ENCODE assay signal across 8 mouse cellular contexts in genomic region chr19:26608434-26608812, GRCm38 (mm10). TPM values are rescaled to one million over a fixed set of nuclear protein-coding genes. Genes with fewer than 3 reads are reported as not detected.
A peak's percentile ranks its signal among the peaks of the same experiment; 100 is the strongest.
DNase-seq lines count a peak whose midpoint lies in the region; ATAC-seq and TF ChIP-seq lines count a peak whose summit lies in the region.

No protein-coding gene starts in this region.

- no peak for TF ChIP-seq CTCF in brain, embryonic 14.5 days (IDR thresholded peaks at IDR 0.05; ENCODE audit: borderline replicate concordance, extremely low read depth, insufficient read depth, insufficient read length)

- no peak for TF ChIP-seq POLR2A in brain, embryonic 14.5 days (IDR thresholded peaks at IDR 0.05; ENCODE audit: borderline replicate concordance, extremely low read depth, insufficient read depth, insufficient read length, poor library complexity, severe bottlenecking)

- H3K4me3 ChIP-seq in heart, embryonic 11.5 days (ENCODE audit: low read depth, low read length): peak overlapping the region; percentile 76; the same call in 1 of the 2 replicates
- peak overlapping the region; percentile 82 for H3K4me3 ChIP-seq in hindbrain, embryonic 15.5 days
- no peak overlapping the region for H3K4me3 ChIP-seq in midbrain, embryonic 11.5 days (ENCODE audit: low read depth, low read length)

- no peak for ATAC-seq in heart, embryonic 11.5 days (replicated peaks; ENCODE audit: insufficient number of reproducible peaks, low FRiP score, low TSS enrichment)
- no peak for ATAC-seq in hindbrain, embryonic 15.5 days (ENCODE audit: low FRiP score, low read depth)
- no peak for ATAC-seq in midbrain, embryonic 11.5 days (ENCODE audit: low FRiP score)
- ATAC-seq in erythroid progenitor cell, adult 5-6 weeks (replicated peaks; ENCODE audit: low FRiP score, poor library complexity, severe bottlenecking): no peak

- H3K36me3 ChIP-seq in heart, embryonic 11.5 days (ENCODE audit: control insufficient read depth, insufficient read depth, low read length): no peaks in the 10 kb centered on the region
- H3K36me3 ChIP-seq in hindbrain, embryonic 15.5 days: no peaks in the 10 kb centered on the region
- H3K36me3 ChIP-seq in midbrain, embryonic 11.5 days (ENCODE audit: control insufficient read depth, insufficient read depth, low read length): no peaks in the 10 kb centered on the region

- H3K27ac ChIP-seq in heart, embryonic 11.5 days (ENCODE audit: low read depth, low read length): no peak overlapping the region
- H3K27ac ChIP-seq in hindbrain, embryonic 15.5 days (replicated peaks): no peak overlapping the region
- H3K27ac ChIP-seq in midbrain, embryonic 11.5 days (ENCODE audit: low read depth, low read length): no peak overlapping the region

- DNase-seq in heart, postnatal 14 days: no peak
- peak; percentile 68 for DNase-seq in brain, embryonic 14.5 days (ENCODE audit: low read depth)
- no peak for DNase-seq in midbrain, embryonic 11.5 days (ENCODE audit: low spot score, missing footprints)
- DNase-seq in cerebellum, adult 9-10 months: no peak
- no peak for DNase-seq in adrenal gland, adult 18-20 months (ENCODE audit: low spot score in 2 of 2)

- H3K4me2 ChIP-seq in heart, embryonic 11.5 days: peak overlapping the region; percentile 99
- peak overlapping the region; percentile 97 for H3K4me2 ChIP-seq in hindbrain, embryonic 15.5 days
- peak overlapping the region; percentile 100 for H3K4me2 ChIP-seq in midbrain, embryonic 11.5 days

- WGBS in heart, embryonic 11.5 days (ENCODE audit: insufficient replicate concordance): 20% methylated on average over 7 of the region's 7 CpGs
- 5% methylated on average over 7 of the region's 7 CpGs for WGBS in hindbrain, embryonic 15.5 days
- WGBS in midbrain, embryonic 11.5 days: 3% methylated on average over 7 of the region's 7 CpGs

- no peak overlapping the region for H3K9ac ChIP-seq in heart, embryonic 11.5 days (ENCODE audit: low read depth, low read length)
- 0 out of 2 replicates have a peak overlapping the region, but pooled peaks have one; percentile 2 for H3K9ac ChIP-seq in hindbrain, embryonic 15.5 days
- H3K9ac ChIP-seq in midbrain, embryonic 11.5 days (ENCODE audit: low read length): no peak overlapping the region

- no peaks in the 10 kb centered on the region for H3K27me3 ChIP-seq in heart, embryonic 11.5 days (ENCODE audit: control insufficient read depth, insufficient read depth, low read length)
- H3K27me3 ChIP-seq in hindbrain, embryonic 15.5 days: 0 out of 2 replicates have a peak, but pooled peaks cover 10% of the 10 kb centered on the region
- peaks cover 20% of the 10 kb centered on the region for H3K27me3 ChIP-seq in midbrain, embryonic 11.5 days (ENCODE audit: control insufficient read depth, insufficient read depth, low read length)

- H3K4me1 ChIP-seq in heart, embryonic 11.5 days (ENCODE audit: control insufficient read depth, insufficient read depth, low read length): peaks cover 5% of the 10 kb centered on the region
- peaks cover 24% of the 10 kb centered on the region for H3K4me1 ChIP-seq in hindbrain, embryonic 15.5 days (replicated peaks)
- peaks cover 18% of the 10 kb centered on the region for H3K4me1 ChIP-seq in midbrain, embryonic 11.5 days (ENCODE audit: control insufficient read depth, insufficient read depth, low read length)

- intact Hi-C loops in heart, postnatal 14 days (cut with DNase I): loop anchor here (5.0 to 10.0 kb wide), 2 partner anchors 34 to 816 kb away; partner anchors contain the start of gene Pum3

- H3K9me3 ChIP-seq in heart, embryonic 11.5 days (replicated peaks; ENCODE audit: control insufficient read depth, low read length): no peaks in the 10 kb centered on the region
- H3K9me3 ChIP-seq in hindbrain, embryonic 15.5 days: no peaks in the 10 kb centered on the region
- H3K9me3 ChIP-seq in midbrain, embryonic 11.5 days (ENCODE audit: control insufficient read depth, low read length): no peaks in the 10 kb centered on the region

RNA-seq across cellular contexts. Expression of gene Smarca2, which starts 3.6 kb away (rescaled TPM):
- 26.6 and 31.4 TPM in 2 replicates for polyA plus RNA-seq in heart, embryonic 11.5 days (2014; fragmentation: Nextera tagmentation; extraction: Ambion mirVana)
- total RNA-seq in heart, postnatal 14 days (2021): 10 to 100 TPM; 61.7 to 71.6 TPM
- 69.7 and 100 TPM in 2 replicates for polyA plus RNA-seq in brain, embryonic 14.5 days (2012; rRNA removed)
- polyA plus RNA-seq in hindbrain, embryonic 15.5 days (2015; fragmentation: Nextera tagmentation; extraction: Ambion mirVana): 109 and 110 TPM in 2 replicates
- 29.2 and 36.4 TPM in 2 replicates for polyA plus RNA-seq in midbrain, embryonic 11.5 days (2014; fragmentation: Nextera tagmentation; extraction: Ambion mirVana)
- 10 to 100 TPM; 67.3 to 85.3 TPM for total RNA-seq in adrenal gland, adult 18-20 months (2021)
- 9.4 and 41.5 TPM in 2 replicates for total RNA-seq in erythroid progenitor cell, adult 5-6 weeks (2015; ENCODE audit: low replicate concordance)
- total RNA-seq in erythroid progenitor cell, adult 5-6 weeks (2017; ENCODE audit: low replicate concordance): 10.7 and 12.0 TPM in 2 replicates
